Mouse (Mus musculus) cortical plate, adult 2 months (tissue): ENCODE data around the gene Slc48a1.

Experiments used
- CTCF ChIP-seq: fragments of 200-500 bp; IDR thresholded peaks from 2 replicates; pipeline ENCODE4 v1.5.1; 2011; ENCODE audit warnings: mild to moderate bottlenecking, control low read depth, low read length; ENCODE audit not compliant: insufficient read depth; ENCODE audit errors: extremely low read depth
- POLR2A ChIP-seq: fragments of 200-500 bp; IDR thresholded peaks from 2 replicates; pipeline ENCODE4 v1.6.1; 2011; ENCODE audit warnings: mild to moderate bottlenecking, low read length, control low read depth; ENCODE audit not compliant: insufficient read depth; ENCODE audit errors: extremely low read depth

- TF ChIP-seq CTCF: no peak
- TF ChIP-seq POLR2A: no peak
Observed at GRCm38 (mm10) chr15:97842058-97842457, 63.7 kb downstream of the Slc48a1 start.
